Mouse (Mus musculus) E14TG2a.4 (cell line): ENCODE results near the gene Fam120c.
"Not testable (repeated sequence)": the region's sequence is repeated elsewhere in the genome, so short reads cannot be mapped to it uniquely, and the experiment has no call there.

Experiments
- H3K27me3 ChIP-seq: 2 replicates; pipeline ENCODE4 v1.6.1; 2014; ENCODE audit warnings: low read length, control low read depth; ENCODE audit not compliant: insufficient read depth
- H3K36me3 ChIP-seq: 2 replicates; pipeline ENCODE4 v1.6.1; 2014; ENCODE audit warnings: low read length, control low read depth; ENCODE audit not compliant: insufficient read depth
- H3K4me1 ChIP-seq: replicated peaks from 2 replicates; pipeline ENCODE4 v1.6.1; 2014; ENCODE audit warnings: low read depth, low read length, control low read depth
- H3K4me3 ChIP-seq: replicated peaks from 2 replicates; pipeline ENCODE4 v1.5.1; 2014; ENCODE audit warnings: mild to moderate bottlenecking, low read length
- H3K9me3 ChIP-seq: 2 replicates; pipeline ENCODE4 v1.6.1; 2014; ENCODE audit warnings: low read length, control low read depth
- CTCF ChIP-seq: conservative IDR thresholded peaks from 2 replicates; pipeline ENCODE4 v1.5.1; 2014; ENCODE audit warnings: low read length
- NANOG ChIP-seq: IDR thresholded peaks from 2 replicates; pipeline ENCODE4 v1.6.1; 2014; ENCODE audit warnings: borderline replicate concordance, low read length, mixed read lengths
- POU5F1 ChIP-seq: IDR thresholded peaks from 2 replicates; pipeline ENCODE4 v1.6.1; 2014; ENCODE audit warnings: low read length, borderline replicate concordance

The Fam120c gene

GRCm38 (mm10) chrX:151349322-151349721, 5.3 kb downstream of the Fam120c start:
- Histone ChIP-seq H3K9me3 (no peaks in the 10 kb centered on the region), H3K4me3 (no peak overlapping the region), H3K36me3 (peaks cover 34% of the 10 kb centered on the region), H3K4me1 (peaks cover 14% of the 10 kb centered on the region; the same call in 1 of the 2 replicates), H3K27me3 (no peaks in the 10 kb centered on the region)
- TF ChIP-seq CTCF: no peak
- TF ChIP-seq NANOG: no peak
- TF ChIP-seq POU5F1: no peak

- H3K9me3 ChIP-seq: no peaks in the 10 kb centered on the region
- H3K27me3 ChIP-seq: no peaks in the 10 kb centered on the region
- H3K4me1 ChIP-seq: no peaks in the 10 kb centered on the region
- H3K4me3 ChIP-seq: no peak overlapping the region
- no peak for TF ChIP-seq NANOG
- no peak for TF ChIP-seq POU5F1
- no peak for TF ChIP-seq CTCF
- no peaks in the 10 kb centered on the region for H3K36me3 ChIP-seq
Observed at GRCm38 (mm10) chrX:151418801-151419200, 74.8 kb downstream of the Fam120c start.

GRCm38 (mm10) chrX:151420791-151421190, 76.8 kb downstream of the Fam120c start:
- Histone ChIP-seq H3K9me3 (no peaks in the 10 kb centered on the region), H3K36me3 (no peaks in the 10 kb centered on the region), H3K4me3 (no peak overlapping the region), H3K4me1 (no peaks in the 10 kb centered on the region), H3K27me3 (no peaks in the 10 kb centered on the region)
- TF ChIP-seq NANOG (no peak), CTCF (no peak), POU5F1 (no peak)

- Histone ChIP-seq H3K4me1 (no peaks in the 10 kb centered on the region), H3K27me3 (no peaks in the 10 kb centered on the region), H3K36me3 (no peaks in the 10 kb centered on the region), H3K4me3 (no peak overlapping the region), H3K9me3 (no peaks in the 10 kb centered on the region)
- TF ChIP-seq NANOG: no peak
- no peak for TF ChIP-seq POU5F1
- TF ChIP-seq CTCF: no peak
Observed at GRCm38 (mm10) chrX:151443637-151444036, 99.7 kb downstream of the Fam120c start.

GRCm38 (mm10) chrX:151444189-151444588, 100.2 kb downstream of the Fam120c start:
- H3K36me3 ChIP-seq: no peaks in the 10 kb centered on the region
- H3K27me3 ChIP-seq: no peaks in the 10 kb centered on the region
- no peaks in the 10 kb centered on the region for H3K4me1 ChIP-seq
- no peaks in the 10 kb centered on the region for H3K9me3 ChIP-seq
- no peak for TF ChIP-seq CTCF
- no peak for TF ChIP-seq NANOG
- TF ChIP-seq POU5F1: no peak
- no peak overlapping the region for H3K4me3 ChIP-seq

- Histone ChIP-seq H3K4me1 (no peaks in the 10 kb centered on the region), H3K9me3 (peaks cover 2% of the 10 kb centered on the region; the same call in 1 of the 2 replicates), H3K4me3 (no peak overlapping the region), H3K36me3 (no peaks in the 10 kb centered on the region), H3K27me3 (no peaks in the 10 kb centered on the region)
- TF ChIP-seq NANOG: no peak
- no peak for TF ChIP-seq POU5F1
- TF ChIP-seq CTCF: no peak
Observed at GRCm38 (mm10) chrX:151488128-151488527, 144.2 kb downstream of the Fam120c start.

DNA sequence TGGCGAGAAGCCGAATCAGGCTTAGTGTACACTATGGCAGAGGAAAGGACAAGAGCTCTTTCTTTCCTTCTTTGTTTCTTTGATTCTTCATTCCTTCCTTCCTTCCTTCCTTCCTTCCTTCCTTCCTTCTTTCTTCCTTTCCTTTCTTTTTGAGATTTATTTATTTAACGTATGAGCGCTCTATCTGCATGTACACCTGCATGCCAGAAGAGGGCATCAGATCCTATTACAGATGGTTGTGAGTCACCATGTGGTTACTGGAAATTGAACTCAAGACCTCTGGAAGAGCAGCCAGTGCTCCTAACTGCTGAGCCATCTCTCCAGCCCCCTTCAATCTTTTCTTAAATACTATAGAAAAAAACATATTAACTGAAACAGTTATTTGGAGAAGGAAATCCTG, 149.3 kb downstream of the Fam120c start:
- H3K4me3 ChIP-seq, H3K27me3 ChIP-seq, H3K36me3 ChIP-seq, H3K9me3 ChIP-seq, H3K4me1 ChIP-seq: not testable (repeated sequence)

GRCm38 (mm10) chrX:151496596-151496995, 152.6 kb downstream of the Fam120c start:
- TF ChIP-seq CTCF: no peak
- no peak for TF ChIP-seq POU5F1
- TF ChIP-seq NANOG: no peak
- Histone ChIP-seq H3K27me3 (no peaks in the 10 kb centered on the region), H3K36me3 (no peaks in the 10 kb centered on the region), H3K4me1 (no peaks in the 10 kb centered on the region), H3K9me3 (no peaks in the 10 kb centered on the region), H3K4me3 (no peak overlapping the region)

GRCm38 (mm10) chrX:151508536-151508935, 164.6 kb downstream of the Fam120c start:
- H3K4me1 ChIP-seq: no peaks in the 10 kb centered on the region
- H3K27me3 ChIP-seq: no peaks in the 10 kb centered on the region
- H3K36me3 ChIP-seq: no peaks in the 10 kb centered on the region
- H3K4me3 ChIP-seq: no peak overlapping the region
- no peak for TF ChIP-seq NANOG
- no peaks in the 10 kb centered on the region for H3K9me3 ChIP-seq

DNA sequence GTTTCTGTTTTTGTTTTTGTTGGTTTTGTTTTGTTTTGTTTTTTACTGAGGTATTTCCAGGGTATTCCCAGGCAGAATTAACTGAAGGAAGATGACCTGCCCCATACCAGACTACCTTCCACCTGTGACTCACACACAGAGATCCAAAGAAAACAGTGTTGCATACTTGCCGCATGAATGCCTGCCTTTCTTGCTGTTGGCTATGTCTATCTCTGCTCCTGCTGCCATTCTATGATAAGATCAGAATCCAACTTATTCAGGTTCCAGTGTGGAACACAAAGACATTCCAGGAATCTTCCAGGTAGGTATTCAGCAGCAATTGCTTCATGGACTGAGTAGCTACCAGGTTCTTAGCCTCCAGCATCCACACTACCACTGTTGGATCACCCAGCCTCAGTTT, 165.9 kb downstream of the Fam120c start:
- Histone ChIP-seq H3K4me1 (no peaks in the 10 kb centered on the region), H3K9me3 (no peaks in the 10 kb centered on the region), H3K27me3 (no peaks in the 10 kb centered on the region), H3K36me3 (no peaks in the 10 kb centered on the region), H3K4me3 (no peak overlapping the region)
- TF ChIP-seq NANOG (no peak), CTCF (no peak)
